In the genomic region with DNA sequence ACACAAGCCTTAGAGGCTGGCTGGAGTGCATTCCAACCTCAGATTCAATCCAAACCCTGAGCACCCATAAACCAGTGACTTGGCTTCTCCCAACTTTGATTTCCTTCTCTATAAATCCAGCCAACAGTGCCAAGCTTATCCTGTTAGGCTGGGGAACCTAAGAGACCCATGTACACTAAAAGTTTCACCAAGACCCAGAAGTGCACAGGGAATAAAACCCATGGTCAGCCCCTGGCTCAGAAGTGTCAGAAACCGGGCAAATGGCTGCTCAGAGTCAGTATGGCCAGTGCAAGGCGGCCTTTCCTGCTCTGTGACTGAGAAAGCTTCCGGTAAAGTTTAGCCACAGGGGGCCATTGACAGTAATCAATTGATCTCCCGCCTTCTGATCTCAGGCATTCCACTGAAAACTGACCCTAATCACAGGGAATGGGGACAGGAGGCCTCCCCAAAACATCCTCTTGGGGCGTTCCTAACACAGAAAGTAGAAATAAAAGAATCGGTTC, we compare ENCODE assay signal across 8 mouse cellular contexts. TPM values are rescaled to one million over a fixed set of nuclear protein-coding genes. Genes with fewer than 3 reads are reported as not detected.
DNase-seq lines count a peak whose midpoint lies in the region; ATAC-seq and TF ChIP-seq lines count a peak whose summit lies in the region.

No protein-coding gene starts in this region.

- peak overlapping the region; percentile 38 for H3K4me3 ChIP-seq in lung, postnatal 0 days (ENCODE audit: low read depth, low read length)
- H3K4me3 ChIP-seq in forebrain, embryonic 13.5 days: no peak overlapping the region
- peak overlapping the region; percentile 53 for H3K4me3 ChIP-seq in limb, embryonic 15.5 days
- H3K4me3 ChIP-seq in stomach, embryonic 14.5 days (ENCODE audit: low read depth, low read length): peak overlapping the region; percentile 53

- no peak for TF ChIP-seq CTCF in lung, postnatal 0 days (IDR thresholded peaks at IDR 0.05)

- no peaks in the 10 kb centered on the region; the same call in 1 of the 2 replicates for H3K4me1 ChIP-seq in lung, postnatal 0 days (ENCODE audit: insufficient read depth, low read depth, low read length)
- peaks cover 34% of the 10 kb centered on the region for H3K4me1 ChIP-seq in forebrain, embryonic 13.5 days
- H3K4me1 ChIP-seq in limb, embryonic 15.5 days: peaks cover 40% of the 10 kb centered on the region
- peaks cover 8% of the 10 kb centered on the region for H3K4me1 ChIP-seq in stomach, embryonic 14.5 days (ENCODE audit: control insufficient read depth, insufficient read depth, low read length)

- peak overlapping the region; percentile 83 for H3K4me2 ChIP-seq in lung, postnatal 0 days (replicated peaks; ENCODE audit: low read depth, low read length)
- peak overlapping the region; percentile 93 for H3K4me2 ChIP-seq in forebrain, embryonic 13.5 days
- H3K4me2 ChIP-seq in limb, embryonic 15.5 days: peak overlapping the region; percentile 87
- H3K4me2 ChIP-seq in stomach, embryonic 14.5 days (replicated peaks; ENCODE audit: low read depth, low read length): peak overlapping the region; percentile 95

- peak overlapping the region; percentile 41 for H3K9ac ChIP-seq in lung, postnatal 0 days (replicated peaks; ENCODE audit: low read depth)
- no peak overlapping the region for H3K9ac ChIP-seq in forebrain, embryonic 13.5 days
- 0 out of 2 replicates have a peak overlapping the region, but pooled peaks have one; percentile 26 for H3K9ac ChIP-seq in limb, embryonic 15.5 days
- H3K9ac ChIP-seq in stomach, embryonic 14.5 days (replicated peaks; ENCODE audit: low read depth, low read length): no peak overlapping the region; the same call in 1 of the 2 replicates

- peak overlapping the region; percentile 21 for H3K27ac ChIP-seq in lung, postnatal 0 days (ENCODE audit: low read length)
- H3K27ac ChIP-seq in forebrain, embryonic 13.5 days: no peak overlapping the region
- H3K27ac ChIP-seq in limb, embryonic 15.5 days: peak overlapping the region; percentile 76
- no peak overlapping the region for H3K27ac ChIP-seq in stomach, embryonic 14.5 days (ENCODE audit: low read length)

- DNase-seq in lung, postnatal 0 days (ENCODE audit: low spot score): no peak
- DNase-seq in lung, postnatal 4 days: no peak
- DNase-seq in urinary bladder, adult 2 months (ENCODE audit: low spot score): no peak
- DNase-seq in cerebellum, postnatal 4 days (ENCODE audit: low spot score in 2 of 2): no peak
- DNase-seq in embryo, embryonic 11 days: no peak

- H3K27me3 ChIP-seq in lung, postnatal 0 days (replicated peaks; ENCODE audit: insufficient read depth, low read length): no peaks in the 10 kb centered on the region
- H3K27me3 ChIP-seq in forebrain, embryonic 13.5 days: peaks cover 21% of the 10 kb centered on the region
- no peaks in the 10 kb centered on the region for H3K27me3 ChIP-seq in limb, embryonic 15.5 days
- H3K27me3 ChIP-seq in stomach, embryonic 14.5 days (ENCODE audit: control insufficient read depth, insufficient read depth, low read length): no peaks in the 10 kb centered on the region

- no peak for ATAC-seq in lung, postnatal 0 days
- ATAC-seq in forebrain, embryonic 13.5 days: no peak
- no peak for ATAC-seq in limb, embryonic 15.5 days (ENCODE audit: insufficient number of reproducible peaks, low FRiP score, low TSS enrichment, low read depth)
- ATAC-seq in stomach, embryonic 14.5 days (ENCODE audit: insufficient number of reproducible peaks, insufficient read depth, low FRiP score, low read depth): no peak

- H3K36me3 ChIP-seq in lung, postnatal 0 days (ENCODE audit: insufficient read depth, low read length): no peaks in the 10 kb centered on the region
- no peaks in the 10 kb centered on the region for H3K36me3 ChIP-seq in forebrain, embryonic 13.5 days (ENCODE audit: poor library complexity, severe bottlenecking)
- no peaks in the 10 kb centered on the region for H3K36me3 ChIP-seq in limb, embryonic 15.5 days
- H3K36me3 ChIP-seq in stomach, embryonic 14.5 days (ENCODE audit: control insufficient read depth, insufficient read depth, low read length): no peaks in the 10 kb centered on the region

- no peaks in the 10 kb centered on the region for H3K9me3 ChIP-seq in lung, postnatal 0 days (ENCODE audit: low read length)
- no peaks in the 10 kb centered on the region for H3K9me3 ChIP-seq in forebrain, embryonic 13.5 days (replicated peaks)
- H3K9me3 ChIP-seq in limb, embryonic 15.5 days: no peaks in the 10 kb centered on the region
- no peaks in the 10 kb centered on the region for H3K9me3 ChIP-seq in stomach, embryonic 14.5 days (ENCODE audit: control insufficient read depth, low read depth, low read length)

- WGBS in lung, postnatal 0 days: 29% methylated on average over 6 of the region's 6 CpGs
- WGBS in forebrain, embryonic 13.5 days: 22% methylated on average over 6 of the region's 6 CpGs
- 33% methylated on average over 6 of the region's 6 CpGs for WGBS in limb, embryonic 15.5 days
- 37% methylated on average over 6 of the region's 6 CpGs for WGBS in stomach, embryonic 14.5 days

- TF ChIP-seq EP300 in lung, postnatal 0 days (IDR thresholded peaks at IDR 0.05): no peak

RNA-seq across cellular contexts. Expression of gene Ggta1, which starts 2.6 kb away (rescaled TPM):
- 21.8 and 25.6 TPM in 2 replicates for polyA plus RNA-seq in lung, postnatal 0 days (2015; fragmentation: Nextera tagmentation; extraction: Ambion mirVana)
- polyA plus RNA-seq in forebrain, embryonic 13.5 days (2015; fragmentation: Nextera tagmentation; extraction: Ambion mirVana): 4.1 and 4.7 TPM in 2 replicates
- polyA plus RNA-seq in limb, embryonic 15.5 days (2015; fragmentation: Nextera tagmentation; extraction: Ambion mirVana): 34.2 and 37.5 TPM in 2 replicates
- 23.5 and 27.1 TPM in 2 replicates for polyA plus RNA-seq in stomach, embryonic 14.5 days (2014; fragmentation: Nextera tagmentation; extraction: Ambion mirVana)
- polyA plus RNA-seq in urinary bladder, adult 2 months (2012; rRNA removed): 16.5 and 17.1 TPM in 2 replicates

Comparison
In these comparisons a context has a peak if more than half of its experiments do, and no peak if none do; other contexts are left out.
1. H3K27ac ChIP-seq: peak in lung, postnatal 0 days (single experiment) and limb, embryonic 15.5 days (single experiment); none in forebrain, embryonic 13.5 days (single experiment) and stomach, embryonic 14.5 days (single experiment).
2. H3K9ac ChIP-seq: peak in lung, postnatal 0 days (single experiment) and limb, embryonic 15.5 days (single experiment); none in forebrain, embryonic 13.5 days (single experiment) and stomach, embryonic 14.5 days (single experiment).
3. Peak in every context shown above with its lines, with median percentiles within 50 percentile points of each other: H3K4me2 ChIP-seq.